Mouse (Mus musculus) forebrain, embryonic 11.5 days (tissue): ENCODE results near the gene Mak. TPM values are rescaled to one million over a fixed set of nuclear protein-coding genes. Genes with fewer than 3 reads are reported as not detected.

Source experiments
- ATAC-seq: fragments of 200-750 bp; cut with Nextera tagmentation; replicated peaks from 2 replicates; pipeline ENCODE4 v1.8.0; 2017; ENCODE audit warnings: moderate TSS enrichment; ENCODE audit not compliant: low FRiP score
- DNase-seq: peaks from one replicate; pipeline ENCODE4 v3.0.0-alpha.2; 2017; ENCODE audit warnings: low spot score
- H3K27ac ChIP-seq: fragments of 300-500 bp; sonication (generic); 2 replicates; pipeline ENCODE4 v1.5.1; 2014; ENCODE audit warnings: low read depth, low read length
- H3K27me3 ChIP-seq: fragments of 300-500 bp; sonication (generic); 2 replicates; pipeline ENCODE4 v1.6.1; 2014; ENCODE audit warnings: mild to moderate bottlenecking, low read length, mixed read lengths; ENCODE audit not compliant: control insufficient read depth, insufficient read depth
- H3K36me3 ChIP-seq: fragments of 300-500 bp; sonication (generic); 2 replicates; pipeline ENCODE4 v1.6.1; 2014; ENCODE audit warnings: mild to moderate bottlenecking, low read length, moderate library complexity, mixed read lengths; ENCODE audit not compliant: control insufficient read depth, insufficient read depth
- H3K4me1 ChIP-seq: fragments of 300-500 bp; sonication (generic); replicated peaks from 2 replicates; pipeline ENCODE4 v1.6.1; 2014; ENCODE audit warnings: low read length, mixed read lengths; ENCODE audit not compliant: control insufficient read depth, insufficient read depth
- H3K4me2 ChIP-seq: fragments of 300-500 bp; sonication (generic); 2 replicates; pipeline ENCODE4 v1.6.1; 2014; ENCODE audit warnings: low read depth, mild to moderate bottlenecking, low read length, moderate library complexity, mixed read lengths; ENCODE audit not compliant: severe bottlenecking
- H3K4me3 ChIP-seq: fragments of 300-500 bp; sonication (generic); 2 replicates; pipeline ENCODE4 v1.5.1; 2014; ENCODE audit warnings: low read depth, low read length
- H3K9ac ChIP-seq: fragments of 300-500 bp; sonication (generic); 2 replicates; pipeline ENCODE4 v1.6.1; 2014; ENCODE audit warnings: low read length
- H3K9me3 ChIP-seq: fragments of 300-500 bp; sonication (generic); 2 replicates; pipeline ENCODE4 v1.6.1; 2016; ENCODE audit warnings: low read length, mixed read lengths; ENCODE audit not compliant: control insufficient read depth
- WGBS: fragments of 180-500 bp; shearing (Covaris S2); extraction: QIAGEN DNeasy Blood & Tissue Kit; methylation state at CpG from one replicate; pipeline ENCODE4 v1.1.7; 2014; 5-methylcytosine and 5-hydroxymethylcytosine counted together
- polyA plus RNA-seq: library from polyadenylated mRNA; unstranded; fragments of >200 nt; fragmentation: Nextera tagmentation; extraction: Ambion mirVana; gene quantifications from 2 replicates; pipeline ENCODE4 v1.2.1, GENCODE M21; 2014

Mak gene
- polyA plus RNA-seq, 1 experiment from 2014 or later = 1.6 TPM

DNA sequence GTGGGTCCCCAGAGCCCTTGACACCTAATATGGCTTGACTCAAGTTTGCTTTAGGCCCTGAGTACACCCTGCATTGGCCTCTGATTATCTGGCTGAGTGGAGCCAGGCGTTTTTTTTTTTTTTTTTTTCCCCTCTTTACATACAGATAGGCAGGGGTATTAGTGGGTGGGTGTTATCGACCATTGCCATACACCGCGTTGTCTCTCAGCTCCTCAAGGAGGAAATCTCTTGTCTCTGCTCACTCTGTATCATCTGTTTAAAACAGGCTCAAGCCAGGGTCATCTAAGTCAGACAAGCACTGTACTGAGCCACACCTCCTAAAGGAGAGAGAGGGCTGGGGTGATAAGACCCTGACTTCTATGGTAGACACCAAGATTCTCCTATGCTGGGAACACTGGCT lies 61.7 kb downstream of the Mak start:
- no peak for DNase-seq
- Histone ChIP-seq H3K4me1 (peaks cover 5% of the 10 kb centered on the region; the same call in 1 of the 2 replicates), H3K9ac (no peak overlapping the region), H3K4me3 (peak overlapping the region; percentile 63; the same call in 1 of the 2 replicates), H3K4me2 (no peak overlapping the region), H3K36me3 (no peaks in the 10 kb centered on the region; the same call in 1 of the 2 replicates), H3K27ac (no peak overlapping the region), H3K9me3 (no peaks in the 10 kb centered on the region), H3K27me3 (no peaks in the 10 kb centered on the region)
- no peak for ATAC-seq
- 92% methylated on average over 4 of the region's 4 CpGs for WGBS

DNA sequence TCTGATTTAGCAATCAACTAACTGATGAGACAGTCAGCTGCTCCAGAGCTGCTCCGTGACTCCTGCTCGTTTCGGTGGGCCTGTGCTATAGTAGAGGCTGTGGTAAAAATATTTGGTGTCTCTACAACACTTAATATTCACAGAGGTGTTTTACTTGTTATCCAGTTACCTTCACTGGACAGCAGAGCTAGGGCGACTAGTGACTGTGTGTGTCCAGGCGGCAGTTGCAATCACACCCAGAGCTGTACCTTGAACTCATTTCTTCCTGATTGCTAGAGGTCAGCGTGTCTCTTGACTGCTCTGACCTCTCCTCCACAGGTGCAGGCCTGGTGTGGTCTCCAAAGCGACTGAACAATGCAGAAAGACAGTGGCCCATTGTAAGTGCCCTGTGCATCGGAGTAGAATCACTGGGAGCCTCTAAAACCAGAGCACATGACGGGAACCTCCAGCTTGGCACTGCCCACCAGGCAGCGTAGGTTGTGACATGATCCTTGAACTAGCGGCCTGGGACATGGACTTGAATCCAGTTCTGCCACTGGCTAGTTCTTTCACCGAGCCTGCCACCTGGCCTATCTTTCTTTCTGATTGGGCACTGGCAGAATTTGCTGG lies 62.6 kb downstream of the Mak start:
- H3K27ac ChIP-seq = peak overlapping the region; percentile 59; the same call in 1 of the 2 replicates
- peaks cover 4% of the 10 kb centered on the region; the same call in 1 of the 2 replicates for H3K36me3 ChIP-seq
- H3K4me2 ChIP-seq = peak overlapping the region; percentile 81
- H3K4me3 ChIP-seq = peak overlapping the region; percentile 63
- H3K9me3 ChIP-seq = no peaks in the 10 kb centered on the region
- DNase-seq (no peak), ATAC-seq (no peak; the same call in 1 of the 2 replicates)
- no peaks in the 10 kb centered on the region for H3K27me3 ChIP-seq
- peak overlapping the region; percentile 81 for H3K9ac ChIP-seq
- 35% methylated on average over 12 of the region's 12 CpGs for WGBS
- H3K4me1 ChIP-seq = peaks cover 5% of the 10 kb centered on the region; the same call in 1 of the 2 replicates

DNA sequence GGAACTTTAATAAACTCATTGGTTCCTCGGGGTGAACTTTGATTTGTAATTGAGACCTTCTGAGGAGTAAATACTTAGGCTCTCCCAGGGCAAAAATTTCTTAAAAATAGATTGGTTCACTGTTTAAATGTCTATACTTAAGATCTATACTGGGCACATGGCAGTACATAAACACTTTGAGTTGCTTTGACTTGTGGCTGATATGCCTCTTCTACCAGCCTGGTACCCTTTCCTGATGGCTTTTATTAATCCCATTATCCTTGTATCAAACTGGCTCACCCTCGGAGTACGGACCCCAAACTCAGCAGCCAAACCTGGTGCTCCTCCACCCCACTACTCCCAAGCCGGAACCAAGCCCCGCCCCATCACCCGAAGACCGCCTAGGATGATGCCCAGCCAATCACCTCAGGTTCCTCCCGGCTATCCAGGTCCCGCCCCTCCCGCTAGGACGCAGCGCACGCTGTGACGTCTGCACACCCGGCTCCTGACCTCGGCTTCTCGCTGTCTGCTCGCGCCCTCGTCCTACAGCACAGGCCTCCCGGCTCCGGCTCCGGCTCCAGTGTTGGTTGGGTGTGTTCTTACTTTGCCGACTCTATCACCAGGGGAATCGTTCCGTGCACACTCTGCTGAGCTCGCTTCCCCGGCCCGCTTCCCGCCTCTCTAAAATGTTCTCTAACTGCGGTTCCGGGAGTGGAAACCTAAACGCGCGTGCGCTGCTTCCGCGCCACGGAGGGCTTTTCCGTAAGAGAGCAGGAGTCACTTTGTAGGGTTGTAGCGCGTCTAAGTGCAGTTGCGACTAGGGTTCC lies 63.5 kb downstream of the Mak start, which contains the start of gene Tmem14c:
TSS of gene Tmem14c (plus strand) at position 464 of the 806 bp plus-strand sequence.
- H3K4me1 ChIP-seq = peaks cover 5% of the 10 kb centered on the region; the same call in 1 of the 2 replicates
- H3K36me3 ChIP-seq = peaks cover 4% of the 10 kb centered on the region; the same call in 1 of the 2 replicates
- no peaks in the 10 kb centered on the region for H3K27me3 ChIP-seq
- WGBS = 1% methylated on average over 43 of the region's 43 CpGs
- H3K4me2 ChIP-seq = peak within 1 kb of the TSS; percentile 81
- peak within 1 kb of the TSS; percentile 59; the same call in 1 of the 2 replicates for H3K27ac ChIP-seq
- no peaks in the 10 kb centered on the region for H3K9me3 ChIP-seq
- peak within 1 kb of the TSS; percentile 81 for H3K9ac ChIP-seq
- peak; percentile 95 for DNase-seq
- peak; percentile 98 for ATAC-seq
- H3K4me3 ChIP-seq = peak within 1 kb of the TSS; percentile 63

DNA sequence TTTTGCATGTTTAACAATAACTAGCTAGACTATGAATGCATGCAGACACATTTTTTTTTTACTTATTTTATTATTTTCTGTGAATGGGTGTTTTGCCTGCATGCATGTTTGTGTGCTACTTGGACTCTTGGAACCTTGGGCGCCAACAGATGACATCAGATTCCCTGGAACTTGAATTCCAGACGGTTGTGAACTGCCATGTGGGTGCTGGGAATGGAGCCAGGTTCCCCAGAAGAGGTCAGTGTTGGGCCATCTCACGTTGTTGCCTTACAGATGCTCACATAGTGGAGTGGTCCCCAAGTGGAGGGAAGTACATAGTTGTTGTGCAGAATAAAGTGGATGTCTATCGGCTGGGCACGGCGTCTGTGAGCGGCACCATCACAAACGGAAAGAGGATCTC lies 70.6 kb downstream of the Mak start:
- no peak overlapping the region for H3K27ac ChIP-seq
- H3K4me1 ChIP-seq = no peaks in the 10 kb centered on the region
- H3K9me3 ChIP-seq = no peaks in the 10 kb centered on the region
- no peak overlapping the region for H3K9ac ChIP-seq
- DNase-seq (no peak), ATAC-seq (no peak)
- H3K36me3 ChIP-seq = peaks cover 6% of the 10 kb centered on the region
- H3K27me3 ChIP-seq = no peaks in the 10 kb centered on the region
- H3K4me3 ChIP-seq = no peak overlapping the region
- H3K4me2 ChIP-seq = no peak overlapping the region
- WGBS = 86% methylated on average over 8 of the region's 8 CpGs

DNA sequence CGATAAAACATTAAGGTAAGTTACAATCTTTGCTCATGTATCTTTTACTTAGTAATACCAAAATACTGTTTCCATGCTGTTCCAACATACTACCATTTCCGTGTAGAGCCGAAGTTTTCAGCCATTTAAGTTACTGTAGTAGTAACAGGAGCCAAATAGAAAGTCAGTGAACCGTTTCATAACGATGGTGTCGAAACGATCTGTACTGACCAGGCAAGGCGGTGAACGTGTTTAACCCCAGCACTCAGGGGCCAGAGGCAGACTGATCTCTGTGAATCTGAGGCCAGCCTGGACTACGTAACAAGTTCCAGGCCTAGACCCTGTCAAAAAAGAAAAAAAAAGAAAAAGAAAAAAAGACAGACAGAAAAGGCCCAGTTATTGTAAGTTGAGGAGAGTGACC lies 71.2 kb downstream of the Mak start:
- Histone ChIP-seq H3K4me3 (no peak overlapping the region), H3K4me1 (no peaks in the 10 kb centered on the region), H3K36me3 (peaks cover 6% of the 10 kb centered on the region), H3K9ac (no peak overlapping the region), H3K9me3 (no peaks in the 10 kb centered on the region), H3K4me2 (no peak overlapping the region), H3K27ac (no peak overlapping the region), H3K27me3 (no peaks in the 10 kb centered on the region)
- DNase-seq (no peak), ATAC-seq (no peak)
- WGBS = 92% methylated on average over 10 of the region's 10 CpGs

DNA sequence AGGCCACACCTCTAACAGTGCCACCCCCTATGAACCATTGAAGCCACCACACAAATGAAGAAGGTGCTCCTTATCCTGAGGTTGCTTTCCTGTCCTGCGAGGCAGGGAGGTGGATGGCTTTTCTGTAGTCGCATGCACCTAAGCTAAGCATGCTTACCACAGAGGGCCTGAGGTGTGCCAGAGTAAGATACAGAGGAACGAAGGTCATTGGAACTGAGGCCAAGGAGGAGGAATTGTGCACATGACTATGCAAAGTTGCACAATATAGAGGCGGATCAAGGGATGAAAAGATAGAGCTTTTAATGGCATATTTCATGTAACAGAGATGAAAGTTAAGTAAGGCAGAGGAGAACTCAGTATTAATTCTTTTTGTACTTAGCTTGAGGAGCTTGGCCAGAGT lies 73.3 kb downstream of the Mak start:
- ATAC-seq = no peak
- no peaks in the 10 kb centered on the region for H3K27me3 ChIP-seq
- no peaks in the 10 kb centered on the region for H3K9me3 ChIP-seq
- DNase-seq = no peak
- 96% methylated on average over 4 of the region's 4 CpGs for WGBS
- H3K4me2 ChIP-seq = no peak overlapping the region
- H3K27ac ChIP-seq = no peak overlapping the region
- no peak overlapping the region for H3K4me3 ChIP-seq
- no peak overlapping the region for H3K9ac ChIP-seq
- peaks cover 3% of the 10 kb centered on the region for H3K36me3 ChIP-seq
- peaks cover 6% of the 10 kb centered on the region for H3K4me1 ChIP-seq

DNA sequence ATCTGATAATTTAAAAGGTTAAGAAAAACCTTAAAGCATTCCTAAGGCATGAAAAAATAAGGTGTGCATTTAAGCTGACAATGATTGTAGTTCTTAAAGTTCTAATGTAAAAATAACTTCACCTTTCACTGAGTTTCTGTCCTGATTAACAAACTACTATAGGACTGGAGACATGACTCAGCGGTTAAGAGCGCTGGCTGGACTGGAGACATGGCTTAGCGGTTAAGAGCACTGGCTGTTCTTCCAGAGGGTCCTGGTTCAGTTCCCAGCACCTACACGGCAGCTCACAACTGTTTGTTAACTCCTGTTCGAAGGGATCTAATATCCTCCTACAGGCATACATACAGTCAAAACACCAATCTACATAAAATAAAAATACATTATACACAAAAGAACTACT lies 77.5 kb downstream of the Mak start:
- no peak for ATAC-seq
- WGBS = 78% methylated on average over 5 of the region's 5 CpGs
- H3K9me3 ChIP-seq = no peaks in the 10 kb centered on the region
- H3K4me2 ChIP-seq = peak overlapping the region; percentile 33; the same call in 1 of the 2 replicates
- H3K27ac ChIP-seq = no peak overlapping the region
- no peak for DNase-seq
- H3K9ac ChIP-seq = no peak overlapping the region
- peaks cover 6% of the 10 kb centered on the region for H3K4me1 ChIP-seq
- peak overlapping the region; percentile 93 for H3K4me3 ChIP-seq
- no peaks in the 10 kb centered on the region for H3K27me3 ChIP-seq
- H3K36me3 ChIP-seq = no peaks in the 10 kb centered on the region; the same call in 1 of the 2 replicates

DNA sequence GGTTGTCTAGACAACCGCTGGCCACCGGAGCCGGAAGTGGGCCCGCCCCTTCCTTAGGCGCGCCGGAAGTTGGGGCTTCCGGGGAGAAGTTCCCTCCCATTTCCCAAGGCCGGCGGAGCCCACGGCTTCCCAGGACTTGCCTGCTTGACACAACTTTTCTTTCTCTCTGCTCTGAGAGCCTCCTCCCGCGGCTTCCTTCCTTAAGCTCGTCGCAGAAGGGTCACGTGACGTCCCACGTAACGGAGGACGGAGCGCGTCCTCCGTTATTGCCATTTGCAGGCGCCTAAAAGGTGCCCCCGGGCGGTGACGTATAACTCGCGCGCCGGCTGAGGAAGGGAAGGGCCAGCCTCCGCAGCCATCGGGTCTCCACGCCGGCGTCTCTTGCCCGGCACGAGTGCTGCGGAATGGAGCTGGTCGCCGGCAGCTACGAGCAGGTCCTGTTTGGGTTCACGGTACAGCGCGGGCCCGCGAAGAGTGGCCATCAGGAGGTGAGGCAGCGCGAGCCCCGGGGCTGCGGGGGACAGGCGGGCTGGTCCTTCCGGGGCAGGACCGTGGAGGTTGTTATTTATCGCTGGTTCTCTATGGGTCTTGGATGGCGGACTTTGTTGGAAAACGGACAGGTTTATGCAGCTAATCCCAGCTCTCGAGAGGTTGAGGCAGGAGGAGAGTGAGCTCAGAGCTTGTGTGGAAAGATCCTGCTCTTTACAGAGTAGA lies 78.4 kb downstream of the Mak start, which contains the start of gene Pak1ip1:
TSS of gene Pak1ip1 (plus strand) at position 98 of the 714 bp plus-strand sequence.
- Histone ChIP-seq H3K9ac (peak within 1 kb of the TSS; percentile 81), H3K36me3 (no peaks in the 10 kb centered on the region; the same call in 1 of the 2 replicates), H3K4me1 (peaks cover 6% of the 10 kb centered on the region), H3K4me3 (peak within 1 kb of the TSS; percentile 93), H3K27me3 (no peaks in the 10 kb centered on the region), H3K4me2 (peak within 1 kb of the TSS; percentile 84), H3K27ac (peak within 1 kb of the TSS; percentile 96), H3K9me3 (no peaks in the 10 kb centered on the region)
- DNase-seq (peak; percentile 94), ATAC-seq (peak; percentile 96)
- under 1% methylated on average over 58 of the region's 58 CpGs for WGBS
